Mouse (Mus musculus): ENCODE results near the gene Cltrn.
A peak's percentile ranks its signal among the peaks of the same experiment; 100 is the strongest.

Gene Cltrn

DNA sequence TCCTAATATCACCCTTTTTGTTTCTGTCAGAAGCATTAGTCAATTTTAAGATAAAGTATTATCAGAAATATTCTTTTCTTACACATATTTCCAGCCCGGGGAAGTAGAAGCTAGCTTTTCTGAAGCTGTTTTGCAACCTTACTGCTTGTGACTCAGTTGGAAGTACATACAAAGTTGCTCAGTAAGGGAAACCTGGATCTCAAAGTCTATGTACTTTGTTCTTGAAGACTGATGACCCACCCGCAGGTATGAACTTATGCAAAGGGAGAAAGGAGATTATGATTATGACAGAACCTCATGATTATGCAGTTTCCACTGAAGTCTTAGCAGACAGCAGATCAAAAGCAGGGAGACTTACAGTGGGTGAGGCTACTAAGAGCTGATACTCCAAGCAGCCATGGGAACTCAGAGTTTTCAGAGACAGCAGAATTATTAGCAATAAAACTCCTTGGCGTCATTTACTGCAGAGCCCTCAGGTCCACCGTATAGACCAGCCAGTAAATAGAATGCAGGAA lies 46.7 kb downstream of the Cltrn start:
- DNase-seq (ENCODE audit: low spot score in 2 of 2) = no peak

DNA sequence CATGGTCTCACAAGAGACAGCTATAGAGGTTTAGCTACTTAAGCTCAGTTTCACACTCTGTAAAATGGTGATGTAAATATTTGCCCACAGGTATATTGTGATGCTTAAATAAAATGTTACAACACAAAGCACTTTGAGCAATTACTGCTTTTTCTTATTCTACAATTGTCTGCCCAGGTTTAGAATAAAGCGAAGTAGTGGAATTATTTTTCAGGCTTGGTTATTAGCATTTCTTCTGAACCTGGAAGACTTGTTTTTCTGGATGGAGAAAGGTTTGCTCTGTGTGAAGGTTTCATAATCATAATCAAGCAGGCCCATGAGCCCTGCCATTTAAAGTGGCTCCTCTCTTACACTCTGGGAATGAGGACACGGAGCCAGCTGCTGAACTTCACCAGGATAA lies 50.4 kb downstream of the Cltrn start, which contains the start of gene Ace2:
Gene Ace2 (plus strand): TSS at position 301 of the 400 bp plus-strand sequence.
- DNase-seq (ENCODE audit: low spot score in 2 of 2) = no peak

DNA sequence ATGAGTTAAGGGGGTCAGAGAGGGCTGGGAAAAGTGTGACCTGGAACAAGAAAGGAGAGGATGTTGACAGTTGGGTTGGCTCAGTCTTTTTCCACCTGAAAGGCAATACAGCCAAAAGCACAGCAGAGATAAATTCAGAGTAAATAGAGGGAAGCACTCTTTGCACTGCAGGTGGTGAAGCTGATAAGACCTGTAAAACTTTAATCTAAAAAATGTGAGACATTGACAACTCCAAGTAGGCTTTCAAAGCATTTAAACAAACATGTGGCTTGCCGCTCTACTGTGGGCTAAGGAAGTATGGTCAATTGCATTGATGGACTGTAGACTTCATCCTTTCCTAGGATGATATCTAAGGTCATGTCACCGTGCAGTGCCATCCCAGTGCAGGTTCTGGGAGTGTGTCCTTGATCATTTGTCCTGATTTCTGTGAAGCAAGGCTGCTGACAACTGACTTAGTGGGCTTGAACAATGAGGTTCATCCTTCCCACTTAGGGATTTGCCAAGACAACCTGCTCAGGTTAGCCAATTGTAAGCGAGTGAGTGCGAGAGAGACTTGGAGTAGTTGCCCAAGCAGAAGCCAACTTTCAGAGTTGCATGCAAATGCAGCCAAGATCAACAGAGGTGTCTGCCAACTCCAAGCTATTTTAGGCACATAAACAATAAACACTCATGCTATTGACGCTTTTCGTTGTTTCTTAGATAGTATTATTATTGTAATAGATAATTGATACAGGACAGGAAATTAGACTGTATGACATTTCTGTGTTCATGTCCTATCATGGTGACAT lies 57.0 kb downstream of the Cltrn start:
- DNase-seq (ENCODE audit: low spot score in 2 of 2) = peak in 1 of 2 experiments; percentile 11

DNA sequence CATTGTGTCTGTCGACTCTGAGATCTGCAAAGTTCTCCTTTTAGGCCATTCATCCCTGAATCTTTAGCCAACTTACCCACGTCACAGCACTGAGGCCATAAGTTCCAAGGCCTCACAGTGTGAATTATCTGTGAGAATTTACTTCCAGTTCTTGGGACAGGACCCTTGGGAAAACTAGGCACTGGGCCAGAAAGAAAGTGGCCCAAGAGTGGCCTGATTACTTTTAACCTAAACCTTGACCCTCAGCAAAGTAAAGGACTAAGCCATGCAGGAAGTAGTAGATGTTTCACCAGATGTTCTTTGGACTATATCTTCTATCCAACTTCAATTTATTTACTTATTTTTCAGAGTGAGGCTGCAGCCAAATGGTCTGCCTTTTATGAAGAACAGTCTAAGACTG lies 64.1 kb downstream of the Cltrn start:
- no peak for DNase-seq (ENCODE audit: low spot score in 2 of 2)

DNA sequence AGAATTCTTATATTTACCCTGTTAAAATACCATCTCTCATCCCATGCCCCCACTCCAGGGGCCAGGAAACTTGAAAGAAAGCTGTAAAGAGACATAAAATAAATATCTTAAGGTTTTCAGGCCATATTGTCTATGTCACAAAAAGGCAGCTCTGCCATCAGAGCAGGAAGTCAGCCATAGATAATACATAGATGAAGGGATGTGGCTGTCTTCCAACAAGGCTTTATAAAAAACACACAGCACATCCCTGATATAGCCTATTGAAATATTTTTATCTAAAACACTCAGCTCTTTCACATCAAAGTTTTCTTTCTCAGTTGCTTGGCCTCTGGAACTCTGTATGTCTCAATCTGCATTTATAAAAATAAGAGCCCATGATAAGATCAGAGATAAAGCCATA lies 65.0 kb downstream of the Cltrn start:
- DNase-seq (ENCODE audit: low spot score in 2 of 2) = no peak

DNA sequence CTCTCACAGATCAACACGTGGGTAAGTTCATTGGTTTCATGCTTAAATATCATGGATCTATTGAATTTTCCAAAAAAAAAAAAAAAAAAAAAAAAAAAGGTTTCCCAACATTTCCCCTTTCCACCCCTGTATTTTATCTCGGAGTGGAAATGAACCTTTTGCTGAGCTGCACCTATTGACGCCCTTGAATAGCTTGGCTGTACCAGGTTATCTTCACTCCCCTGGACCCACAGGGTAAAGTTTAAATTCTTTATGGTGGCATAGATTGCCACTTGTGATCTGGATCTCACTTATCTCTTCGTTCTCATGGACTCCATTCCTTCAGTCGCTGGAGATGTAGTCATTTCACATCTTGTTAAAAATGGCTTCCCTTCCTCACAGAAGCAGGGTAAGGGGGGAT lies 66.0 kb downstream of the Cltrn start:
- DNase-seq (ENCODE audit: low spot score in 2 of 2) = no peak

DNA sequence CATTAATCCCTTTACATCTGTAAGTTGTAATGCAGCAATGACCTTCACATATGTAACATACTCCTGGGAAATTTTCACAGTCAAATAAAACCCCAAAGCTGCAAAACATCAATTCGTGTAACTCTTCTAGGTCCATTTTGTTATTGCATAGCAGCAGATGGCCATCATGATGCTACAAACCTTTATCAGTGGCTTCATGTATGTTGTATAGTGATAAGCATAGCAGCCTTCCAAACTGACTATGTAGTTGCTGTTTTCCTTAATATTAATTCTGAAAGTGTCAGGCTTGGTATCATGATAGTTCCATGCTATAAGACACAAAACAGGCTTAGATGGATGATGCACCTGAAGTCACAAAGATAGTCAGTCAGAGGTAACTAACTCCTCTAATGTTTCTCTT lies 76.1 kb downstream of the Cltrn start:
- DNase-seq (ENCODE audit: low spot score in 2 of 2) = peak in 1 of 2 experiments; percentile 3
